Mouse (Mus musculus): Measurements from ENCODE around the gene Per1.
A peak's percentile ranks its signal among the peaks of the same experiment; 100 is the strongest.

Per1 gene

DNA sequence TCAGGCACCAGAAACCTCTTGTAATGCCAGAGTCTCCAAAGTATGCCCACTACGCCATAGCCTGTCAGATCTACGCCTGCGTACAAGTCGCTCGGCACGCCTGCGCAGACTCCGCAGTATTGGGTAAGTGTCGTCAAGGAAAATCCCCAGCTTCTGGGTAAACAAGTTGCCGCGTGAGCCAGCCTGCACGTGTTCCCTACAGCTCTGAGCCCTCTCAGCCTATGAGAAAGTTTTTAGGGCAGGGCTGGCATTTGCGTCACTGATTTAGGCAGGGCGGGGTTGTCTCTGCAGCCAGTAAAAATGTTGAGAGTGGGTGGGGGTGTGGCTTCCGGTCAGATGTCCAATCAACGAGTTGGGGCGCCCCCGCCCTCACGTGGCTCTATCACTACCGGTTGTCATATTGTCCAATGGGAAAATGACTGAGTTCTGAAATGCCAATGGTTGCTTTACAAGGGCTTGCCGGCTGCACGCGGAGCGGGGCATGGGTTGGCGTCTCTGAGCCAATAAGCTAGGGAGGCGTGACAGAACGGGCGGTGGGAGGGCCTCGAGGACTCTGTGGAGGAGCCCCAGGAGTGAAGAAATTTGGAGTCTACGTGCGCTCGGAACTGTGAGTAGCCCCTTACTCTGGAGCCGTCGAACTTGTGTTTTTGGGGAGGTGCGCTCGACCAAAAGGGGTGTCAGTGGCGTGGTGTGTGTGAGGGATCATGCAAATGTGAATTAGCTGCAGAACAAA lies at the start of gene Per1:
TSS of gene Per1 (plus strand) at position 521 of the 733 bp plus-strand sequence.
- peak; percentile 100 for DNase-seq (ENCODE audit: low spot score)

DNA sequence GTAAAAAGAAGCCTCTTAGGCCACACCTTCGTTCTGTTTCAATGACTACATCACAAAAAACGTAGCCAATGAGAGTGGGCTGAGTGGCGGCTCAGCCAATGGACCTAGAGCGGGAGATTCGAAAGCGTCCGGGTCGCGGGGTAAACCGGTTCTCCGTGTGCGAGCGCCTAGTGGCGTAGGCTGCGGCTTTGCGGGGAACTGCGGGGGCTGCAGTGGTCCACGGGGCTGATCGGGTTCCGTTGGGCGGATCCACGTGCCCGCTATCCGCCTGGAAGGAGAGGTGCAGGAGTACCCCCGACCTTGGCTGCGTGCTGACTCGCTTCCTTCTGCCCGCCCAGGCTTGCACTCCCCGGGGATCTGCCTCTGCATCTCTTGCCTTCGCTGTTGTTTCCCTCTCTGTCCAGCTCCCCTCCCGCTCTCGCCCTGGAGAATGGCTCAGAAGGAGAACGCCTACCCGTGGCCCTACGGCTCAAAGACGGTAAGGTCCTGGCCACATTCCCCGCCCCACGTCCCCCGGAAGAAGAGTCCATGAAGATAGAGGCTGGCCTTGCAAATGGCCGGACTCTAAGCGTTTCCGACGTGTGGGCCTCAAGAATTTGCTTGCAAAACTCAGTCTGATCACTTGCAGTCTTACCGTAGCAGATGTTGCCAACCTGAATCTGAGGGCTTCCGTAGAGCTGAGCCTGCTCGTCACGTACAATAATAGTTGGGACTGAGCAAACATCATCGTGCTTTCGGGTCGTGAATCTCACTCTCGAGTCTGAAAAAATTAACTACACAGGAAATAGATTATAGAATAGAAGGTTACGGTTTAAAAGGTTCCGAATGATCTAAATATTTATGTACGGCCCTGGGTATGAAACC lies 49.3 kb upstream of the Per1 start, which contains the start of gene Aurkb:
TSS of gene Aurkb (plus strand) at position 117 of the 864 bp plus-strand sequence.
- DNase-seq (ENCODE audit: low spot score) = peak; percentile 90

DNA sequence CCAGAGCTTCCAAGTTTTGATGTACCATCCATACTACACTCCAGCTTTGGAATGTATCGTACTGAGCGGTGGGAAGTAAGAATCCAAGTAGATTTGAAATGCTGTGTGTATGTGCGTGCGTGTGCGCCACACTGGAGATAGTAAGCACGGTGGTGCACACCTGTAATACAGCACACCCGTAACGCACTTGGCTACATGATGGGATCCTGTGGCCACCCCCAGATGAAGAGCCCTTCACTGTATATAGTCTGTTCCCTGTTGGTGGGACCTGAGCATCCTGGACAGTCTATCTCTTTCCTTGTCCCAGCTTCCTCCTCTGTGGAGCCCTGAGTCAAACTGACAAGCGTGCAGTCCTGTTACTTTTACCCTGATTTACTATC lies 48.6 kb upstream of the Per1 start:
- no peak for DNase-seq (ENCODE audit: low spot score)

DNA sequence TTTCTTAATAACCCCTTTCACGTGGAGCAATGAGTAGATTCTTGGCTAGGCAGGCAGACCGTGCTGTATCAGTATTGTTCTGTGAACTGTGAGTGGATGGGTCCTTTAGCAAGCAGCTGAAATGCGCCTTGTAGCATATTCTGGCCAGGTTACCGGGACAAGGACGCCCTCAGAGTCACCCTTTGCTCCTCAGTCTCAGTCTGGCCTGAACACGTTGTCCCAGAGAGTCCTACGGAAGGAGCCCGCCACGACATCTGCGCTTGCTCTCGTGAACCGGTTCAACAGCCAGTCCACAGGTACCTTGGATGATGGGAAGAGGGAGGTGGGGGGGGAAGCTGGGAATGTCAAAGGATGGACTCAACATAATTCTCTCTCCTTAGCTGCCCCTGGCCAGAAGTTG lies 47.4 kb upstream of the Per1 start:
- no peak for DNase-seq (ENCODE audit: low spot score)

DNA sequence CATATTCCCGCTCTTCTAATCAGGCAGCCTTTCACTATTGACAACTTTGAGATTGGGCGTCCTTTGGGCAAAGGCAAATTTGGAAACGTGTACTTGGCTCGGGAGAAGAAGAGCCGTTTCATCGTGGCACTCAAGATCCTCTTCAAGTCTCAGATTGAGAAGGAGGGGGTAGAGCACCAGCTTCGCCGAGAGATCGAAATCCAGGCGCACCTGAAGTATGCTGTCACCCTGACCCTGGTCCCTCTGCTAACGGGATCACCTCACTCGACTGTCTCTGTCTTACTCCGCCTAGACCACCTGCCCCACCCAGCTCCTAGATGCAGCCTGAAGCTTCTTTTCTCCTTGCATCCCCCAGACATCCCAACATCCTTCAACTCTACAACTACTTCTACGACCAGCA lies 46.9 kb upstream of the Per1 start:
- no peak for DNase-seq (ENCODE audit: low spot score)

DNA sequence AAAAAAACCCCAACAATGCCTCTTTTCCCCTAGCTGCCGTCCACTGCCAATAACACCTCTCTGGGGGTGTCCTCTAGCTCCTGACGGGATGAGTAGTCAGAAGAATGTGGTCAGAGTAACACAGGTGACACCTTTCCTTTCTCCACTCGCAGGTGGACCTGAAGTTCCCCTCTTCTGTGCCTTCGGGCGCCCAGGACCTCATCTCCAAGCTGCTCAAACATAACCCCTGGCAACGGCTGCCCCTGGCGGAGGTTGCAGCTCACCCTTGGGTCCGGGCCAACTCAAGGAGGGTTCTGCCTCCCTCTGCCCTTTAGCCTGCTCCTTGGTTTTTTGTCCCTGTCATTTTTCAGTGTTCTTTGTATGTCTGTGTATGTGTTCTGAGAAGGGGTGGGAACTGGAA lies 44.3 kb upstream of the Per1 start:
- no peak for DNase-seq (ENCODE audit: low spot score)

DNA sequence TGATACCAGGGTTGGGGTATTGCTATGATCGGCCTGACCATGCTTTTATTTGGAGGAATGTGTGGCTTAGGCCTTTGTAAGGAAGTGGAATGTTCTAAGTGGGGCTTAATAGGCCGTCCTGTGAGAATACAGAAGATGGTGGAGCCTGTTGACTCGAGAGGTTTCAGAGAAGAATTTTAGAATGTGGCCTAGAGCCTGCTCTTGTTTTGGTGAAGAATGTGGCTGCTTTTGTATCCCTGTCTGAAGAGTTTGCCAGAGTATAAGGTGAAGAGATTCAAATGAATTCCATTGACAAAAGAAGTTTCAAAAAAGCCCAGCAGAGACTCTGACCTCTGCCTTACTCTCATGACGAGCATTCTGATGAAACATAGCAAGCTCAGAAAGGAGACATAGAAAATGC lies 43.2 kb upstream of the Per1 start:
- no peak for DNase-seq (ENCODE audit: low spot score)

DNA sequence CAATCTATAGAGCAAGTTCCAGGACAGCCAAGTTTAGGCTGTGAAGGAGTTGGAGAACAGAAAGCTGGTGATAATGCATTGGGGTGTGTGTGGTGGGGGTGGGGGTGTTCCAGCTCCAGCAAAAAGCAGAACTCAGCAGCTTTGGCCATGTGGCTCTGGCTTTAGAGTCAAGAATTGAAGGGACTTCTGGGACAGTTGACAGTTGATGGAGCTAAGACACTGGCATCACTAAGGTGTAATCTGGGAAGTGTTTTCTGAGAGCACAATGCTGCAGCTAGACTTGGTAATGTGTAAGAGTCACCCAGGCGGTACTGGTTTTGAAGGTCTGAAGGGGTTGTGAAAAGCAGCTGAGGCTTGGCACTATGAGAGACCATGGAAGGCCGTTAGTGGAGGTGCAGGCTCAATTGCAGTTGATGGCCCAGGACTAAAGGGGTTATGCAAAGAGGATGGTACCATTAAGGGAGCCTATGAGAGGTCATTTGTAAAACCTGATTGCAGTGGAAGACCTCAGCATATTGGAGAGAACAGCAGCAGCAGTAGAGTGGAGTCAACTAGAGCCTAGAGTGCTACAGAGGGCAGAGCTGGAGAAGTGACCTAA lies 42.1 kb upstream of the Per1 start:
- DNase-seq (ENCODE audit: low spot score) = no peak

DNA sequence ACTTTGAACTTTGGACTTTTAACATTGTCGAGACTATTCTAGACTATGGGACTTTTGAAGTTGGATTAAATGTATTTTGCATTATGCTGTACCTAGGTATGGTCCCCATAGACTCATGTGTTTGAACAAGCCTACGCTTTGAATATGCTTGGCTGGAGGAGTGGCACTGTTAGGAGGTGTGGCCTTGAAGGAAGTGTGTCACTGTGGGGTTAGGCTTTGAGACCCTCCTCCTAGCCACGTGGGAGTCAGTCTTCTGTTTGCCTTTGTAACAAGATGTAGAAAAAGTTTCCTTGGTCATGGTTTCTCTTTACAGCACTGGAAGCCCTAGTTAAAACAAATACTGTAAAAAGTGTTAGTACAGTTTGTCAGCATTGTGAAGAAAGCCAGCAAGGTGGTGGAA lies 41.2 kb upstream of the Per1 start:
- no peak for DNase-seq (ENCODE audit: low spot score)

DNA sequence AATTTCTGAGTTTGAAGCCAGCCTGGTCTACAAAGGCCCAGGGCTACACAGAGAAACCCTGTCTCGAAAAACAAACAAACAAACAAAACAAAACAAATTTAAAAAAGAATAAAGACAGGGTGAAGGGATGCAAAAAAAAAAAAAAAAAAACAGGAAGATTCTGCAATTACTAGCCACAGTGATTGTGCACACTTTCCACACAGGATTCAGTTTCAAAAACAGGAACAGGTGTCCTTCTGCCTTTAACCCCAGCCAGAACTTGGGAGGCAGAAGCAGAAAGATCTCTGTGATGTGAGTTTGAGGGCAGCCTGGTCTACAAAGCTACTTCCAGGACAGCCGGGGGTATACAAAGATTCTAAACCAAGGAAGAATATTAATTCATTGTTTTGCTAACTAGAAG lies 36.8 kb upstream of the Per1 start:
- DNase-seq (ENCODE audit: low spot score) = no peak

DNA sequence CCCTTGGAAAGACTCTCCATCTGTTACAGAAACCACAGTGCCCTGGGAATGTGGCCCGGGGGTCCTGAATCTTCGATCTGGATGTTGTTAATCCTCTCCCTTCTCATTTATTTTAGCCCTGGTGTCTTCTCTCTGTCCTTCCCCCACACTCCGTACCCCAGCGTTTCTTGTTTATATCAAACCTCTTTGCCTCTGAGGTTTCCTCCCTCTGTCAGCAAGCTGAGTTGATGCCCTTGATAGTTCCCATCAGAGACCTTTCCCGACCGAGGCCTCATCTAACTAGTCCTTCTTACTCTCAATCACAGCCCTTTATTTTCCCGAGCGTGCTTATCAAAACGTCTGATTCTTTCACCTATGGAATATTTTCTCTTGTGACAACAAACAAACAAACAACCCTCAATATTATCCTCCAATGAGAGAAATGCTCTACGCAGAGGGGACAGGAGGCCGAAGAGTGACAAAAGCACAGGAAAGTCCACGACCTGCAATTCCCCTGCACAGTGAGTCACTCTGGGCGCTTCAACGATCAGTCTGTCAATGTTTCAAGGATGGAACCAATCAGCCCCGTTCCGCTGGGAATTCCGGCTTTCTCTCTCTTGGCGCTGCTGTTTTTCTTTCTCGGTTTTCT lies 36.2 kb upstream of the Per1 start:
- DNase-seq (ENCODE audit: low spot score) = no peak

DNA sequence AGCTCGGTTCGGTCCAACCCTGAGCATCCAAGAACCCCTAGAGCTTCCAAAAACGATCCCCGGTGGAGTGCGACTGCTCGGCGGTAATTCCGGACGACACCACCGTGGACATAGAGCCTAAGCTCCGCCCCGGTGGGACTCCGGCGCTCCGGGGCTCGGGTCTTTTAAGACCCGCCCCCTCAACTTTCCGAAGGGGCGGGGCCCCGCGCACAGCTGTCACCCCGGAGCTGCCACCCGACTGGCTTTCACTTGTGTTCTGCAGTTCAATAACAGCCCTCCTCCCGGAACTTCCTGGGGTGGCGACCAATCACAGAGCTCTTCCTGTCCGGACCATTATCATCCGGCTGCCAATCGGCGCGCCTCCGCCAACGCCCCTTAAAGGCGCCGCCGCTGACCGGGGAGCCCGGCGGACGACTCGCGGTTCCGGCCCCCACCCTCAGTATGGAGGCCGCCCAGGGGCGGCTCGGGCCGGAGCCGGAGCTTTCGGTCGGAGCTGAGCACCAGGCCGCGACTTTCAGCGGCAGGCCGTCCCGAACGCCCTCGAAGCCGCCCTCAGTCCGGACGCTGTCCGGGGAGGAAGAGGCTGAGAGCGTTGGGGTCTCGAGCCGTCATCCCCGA lies 35.6 kb upstream of the Per1 start, which contains the start of gene Borcs6:
TSS of gene Borcs6 (plus strand) at position 361 of the 618 bp plus-strand sequence.
- DNase-seq (ENCODE audit: low spot score) = peak; percentile 97

DNA sequence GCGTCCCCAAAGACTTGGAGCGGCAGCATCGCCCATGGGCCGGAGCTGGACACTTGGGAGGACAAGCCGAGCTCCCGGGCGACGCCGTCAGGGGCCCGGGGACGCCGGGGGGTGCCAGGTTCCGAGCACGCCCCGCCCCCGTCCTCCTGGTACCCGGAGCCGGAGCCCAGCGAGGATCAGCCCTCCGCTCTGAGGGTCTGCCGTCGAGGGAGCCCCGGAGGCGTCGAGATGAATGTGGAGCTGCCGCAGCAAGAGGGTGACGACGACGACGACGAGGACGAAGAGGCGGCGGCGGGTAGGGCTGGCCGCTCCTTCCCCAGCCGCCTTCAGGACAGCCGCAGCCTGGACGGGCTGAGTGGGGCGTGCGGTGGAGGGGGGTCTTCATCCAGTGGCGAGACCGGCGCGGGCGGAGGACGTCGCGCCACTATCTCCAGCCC lies 35.0 kb upstream of the Per1 start:
- no peak for DNase-seq (ENCODE audit: low spot score)

DNA sequence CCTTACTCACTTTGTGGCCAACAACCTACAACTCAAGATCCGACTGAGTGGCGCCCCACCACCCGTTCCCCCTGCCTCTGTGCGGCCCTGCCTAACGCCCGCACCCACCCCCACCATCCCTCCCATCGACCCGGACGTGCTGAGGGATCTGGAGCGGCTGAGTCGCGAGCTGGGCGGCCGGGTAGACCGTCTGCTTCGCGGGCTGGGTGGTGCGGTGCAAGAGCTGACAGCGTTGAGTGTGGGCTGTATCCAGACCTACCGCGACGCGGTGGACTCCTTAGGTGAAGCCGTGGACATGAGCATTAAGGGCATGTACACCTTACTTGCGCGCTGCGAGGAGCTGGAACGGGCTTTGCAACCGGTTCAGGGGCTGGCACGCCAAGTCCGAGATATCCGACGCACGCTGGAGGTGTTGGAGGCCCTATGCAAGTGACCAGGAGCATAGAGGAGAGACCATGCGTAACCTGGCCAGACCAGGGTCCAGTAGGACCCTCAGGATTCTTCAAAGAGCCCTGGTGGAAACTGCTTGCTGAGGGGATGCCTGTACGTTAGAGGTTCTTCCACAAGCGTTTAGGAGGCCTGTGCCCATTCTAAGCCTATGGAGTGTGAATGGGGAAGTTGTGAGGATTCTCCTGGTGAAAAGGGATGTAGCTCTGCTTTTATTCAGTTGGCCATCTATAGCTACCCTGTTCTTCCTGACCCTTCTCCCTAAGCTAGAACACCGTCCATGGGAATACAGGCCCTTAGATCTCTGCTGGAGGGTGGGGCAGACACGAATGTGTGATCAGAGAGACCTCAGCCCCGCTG lies 34.4 kb upstream of the Per1 start:
- peak; percentile 56 for DNase-seq (ENCODE audit: low spot score)

DNA sequence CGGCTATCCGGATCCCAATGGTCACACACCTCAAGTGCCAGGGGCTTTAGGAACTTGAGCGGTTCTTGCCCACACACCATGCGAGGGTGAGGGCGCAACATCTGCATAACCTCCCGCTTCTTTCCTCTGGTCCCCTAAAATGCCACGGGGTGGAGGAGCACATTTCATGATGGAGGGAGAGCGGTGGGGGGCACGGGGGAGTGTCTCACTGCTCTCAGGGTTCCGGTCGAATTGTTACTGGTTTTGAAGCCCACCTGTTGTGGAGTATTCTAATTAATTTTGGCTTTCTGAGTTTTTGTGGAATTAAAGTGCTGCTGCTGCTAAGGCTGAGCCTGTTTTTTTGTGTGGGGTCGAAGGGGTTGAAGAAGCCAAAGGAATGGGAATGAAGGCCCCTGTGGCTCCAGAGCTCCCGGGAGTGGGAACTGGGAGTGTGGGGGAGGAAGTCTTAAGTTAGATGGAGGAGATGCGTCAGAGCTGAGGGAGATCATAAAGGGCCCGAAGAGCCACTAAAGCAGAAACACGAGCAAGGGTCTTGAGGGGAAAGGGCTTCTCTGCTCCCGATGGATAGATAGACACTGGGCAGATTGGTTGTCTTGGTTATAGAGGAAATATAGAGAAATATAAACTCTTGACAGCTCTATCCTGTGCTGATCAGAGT lies 33.6 kb upstream of the Per1 start:
- no peak for DNase-seq (ENCODE audit: low spot score)

DNA sequence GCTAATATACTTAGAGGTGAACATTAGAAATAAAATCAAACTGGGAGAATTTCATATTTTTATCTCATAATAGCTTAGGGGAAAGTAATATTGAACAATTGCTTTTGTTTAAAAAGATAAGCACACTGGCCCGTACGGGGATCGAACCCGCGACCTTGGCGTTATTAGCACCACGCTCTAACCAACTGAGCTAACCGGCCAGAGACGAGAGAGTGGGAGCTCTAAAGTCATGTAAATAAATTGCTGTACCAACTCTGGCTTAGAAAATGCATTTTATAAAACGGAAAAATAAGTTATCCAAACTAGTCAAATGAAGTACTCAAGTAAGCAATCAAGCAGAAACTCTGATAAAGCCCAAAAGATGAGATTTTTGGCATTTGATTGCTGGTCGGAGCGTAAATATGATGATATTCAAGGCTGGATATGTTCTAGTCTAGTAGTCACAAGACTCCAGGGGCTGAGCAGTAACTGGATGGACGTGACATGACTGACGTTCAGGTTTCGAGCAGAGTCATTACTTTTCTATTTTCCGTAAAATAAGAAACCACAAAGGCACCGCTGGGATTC lies 32.7 kb upstream of the Per1 start:
- DNase-seq (ENCODE audit: low spot score) = peak; percentile 70

DNA sequence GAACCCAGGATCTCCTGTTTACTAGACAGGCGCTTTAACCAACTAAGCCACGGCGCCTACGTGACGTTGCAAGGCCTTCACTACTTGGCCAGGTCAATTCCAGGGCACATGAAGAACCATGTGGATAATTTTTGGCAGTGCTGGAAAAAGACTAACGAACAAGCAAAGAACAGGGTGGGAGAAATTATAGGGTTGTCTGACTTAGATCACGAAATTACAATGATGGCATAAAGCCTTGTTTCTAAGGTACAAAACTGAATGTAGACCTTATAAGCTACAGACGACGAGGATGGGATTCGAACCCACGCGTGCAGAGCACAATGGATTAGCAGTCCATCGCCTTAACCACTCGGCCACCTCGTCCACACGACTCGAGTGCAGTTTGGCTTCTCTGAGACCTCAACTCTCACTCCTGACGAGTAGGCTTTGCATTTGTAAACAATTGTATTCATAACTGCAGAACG lies 32.2 kb upstream of the Per1 start:
- peak; percentile 93 for DNase-seq (ENCODE audit: low spot score)

DNA sequence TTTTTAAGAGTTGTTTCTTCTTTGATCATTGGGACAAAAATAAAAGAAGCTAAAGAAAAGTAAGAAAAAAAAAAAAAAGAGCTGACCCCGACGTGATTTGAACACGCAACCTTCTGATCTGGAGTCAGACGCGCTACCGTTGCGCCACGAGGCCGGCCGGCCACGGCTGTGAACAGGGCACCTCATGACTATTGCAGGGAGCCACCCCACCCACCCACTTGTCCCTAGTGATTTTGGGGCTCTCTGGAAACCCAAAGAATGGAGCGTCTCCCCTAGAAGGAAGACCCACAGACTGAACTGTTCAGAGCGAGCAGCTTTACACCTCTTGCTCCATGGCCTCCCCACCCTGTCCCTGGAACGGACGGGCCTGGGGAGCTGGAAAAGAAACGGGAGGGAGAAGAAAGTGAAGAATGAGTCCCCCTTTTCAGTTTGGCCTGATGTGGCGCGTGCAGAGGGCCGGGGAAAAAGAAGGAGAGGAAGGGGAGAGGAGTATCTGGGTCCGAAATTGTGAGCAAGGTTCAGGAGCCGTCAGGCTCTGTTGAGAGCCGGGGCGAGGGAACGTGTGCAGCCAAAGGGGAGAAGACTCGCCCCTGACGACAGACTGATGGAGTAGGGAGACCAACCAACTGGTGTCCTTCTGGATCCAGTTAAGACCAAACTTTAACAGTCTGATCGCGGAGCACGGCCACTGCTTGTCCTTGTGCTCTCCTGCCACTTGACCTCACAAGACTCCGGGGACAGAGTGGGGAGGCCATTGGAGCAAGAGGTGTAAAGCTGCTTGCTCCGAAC lies 31.4 kb upstream of the Per1 start:
- DNase-seq (ENCODE audit: low spot score) = peak; percentile 79
